Mouse (Mus musculus) cerebellum, postnatal 36 days (tissue): ENCODE results near the gene Bbip1.
A peak's percentile ranks its signal among the peaks of the same experiment; 100 is the strongest.
"Not testable (repeated sequence)": the region's sequence is repeated elsewhere in the genome, so short reads cannot be mapped to it uniquely, and the experiment has no call there.

ENCODE experiments used
- DNase-seq, 2 experiments: peaks; one replicate each; pipeline ENCODE4 v3.0.0; 2021 to 2022; ENCODE audit warnings: mixed read lengths in 2 of 2

Gene Bbip1

GRCm38 (mm10) chr19:53921996-53922395, 22.4 kb downstream of the Bbip1 start:
- not testable (repeated sequence) for DNase-seq

- no peak for DNase-seq
These were observed 24.9 kb downstream of the Bbip1 start for GRCm38 (mm10) chr19:53919541-53919940.

GRCm38 (mm10) chr19:53914950-53915349, 29.5 kb downstream of the Bbip1 start:
- DNase-seq, result no peak

- not testable (repeated sequence) for DNase-seq
These were observed 37.7 kb downstream of the Bbip1 start for GRCm38 (mm10) chr19:53906703-53907070.

- no peak for DNase-seq
These were observed 38.3 kb downstream of the Bbip1 start for GRCm38 (mm10) chr19:53906033-53906702.

GRCm38 (mm10) chr19:53904833-53905480, 39.5 kb downstream of the Bbip1 start:
- no peak for DNase-seq

- DNase-seq, result peak; percentile 51 to 59
These were observed 40.7 kb downstream of the Bbip1 start for GRCm38 (mm10) chr19:53903507-53904321.

- DNase-seq, result peak; percentile 92 to 96
These were observed 41.5 kb downstream of the Bbip1 start for GRCm38 (mm10) chr19:53902739-53903487.

- DNase-seq, result no peak
These were observed 42.3 kb downstream of the Bbip1 start for GRCm38 (mm10) chr19:53901931-53902738.

GRCm38 (mm10) chr19:53899941-53900610, 44.4 kb downstream of the Bbip1 start:
- DNase-seq, result no peak

GRCm38 (mm10) chr19:53898970-53899900, 45.2 kb downstream of the Bbip1 start:
- DNase-seq, result no peak

GRCm38 (mm10) chr19:53898498-53898897, 45.9 kb downstream of the Bbip1 start:
- no peak for DNase-seq

- DNase-seq, result no peak
These were observed 46.4 kb downstream of the Bbip1 start for GRCm38 (mm10) chr19:53898046-53898445.

GRCm38 (mm10) chr19:53894538-53895121, 49.8 kb downstream of the Bbip1 start:
- no peak for DNase-seq

- DNase-seq, result no peak
These were observed 50.7 kb downstream of the Bbip1 start for GRCm38 (mm10) chr19:53893711-53894171.

- no peak for DNase-seq
These were observed 51.5 kb downstream of the Bbip1 start for GRCm38 (mm10) chr19:53892838-53893359.

GRCm38 (mm10) chr19:53892061-53892460, 52.4 kb downstream of the Bbip1 start, which contains the start of gene Pdcd4:
Pdcd4 (plus strand) TSS chr19:53892231.
- DNase-seq, result no peak

GRCm38 (mm10) chr19:53891569-53891968, 52.9 kb downstream of the Bbip1 start:
- DNase-seq, result no peak

- no peak for DNase-seq
These were observed 53.6 kb downstream of the Bbip1 start for GRCm38 (mm10) chr19:53890781-53891251.
